Mouse (Mus musculus) heart, embryonic 11.5 days (tissue): Measurements from ENCODE around the gene Hist1h2bl. TPM values are rescaled to one million over a fixed set of nuclear protein-coding genes. Genes with fewer than 3 reads are reported as not detected.
A peak's percentile ranks its signal among the peaks of the same experiment; 100 is the strongest.
"Not testable (repeated sequence)": the region's sequence is repeated elsewhere in the genome, so short reads cannot be mapped to it uniquely, and the experiment has no call there.

ENCODE experiments used
- ATAC-seq: fragments of 200-750 bp; cut with Nextera tagmentation; replicated peaks from 2 replicates; pipeline ENCODE4 v1.8.0; 2017; ENCODE audit warnings: moderate library complexity; ENCODE audit not compliant: insufficient number of reproducible peaks, low FRiP score, low TSS enrichment
- H3K27ac ChIP-seq: fragments of 300-500 bp; sonication (generic); 2 replicates; pipeline ENCODE4 v1.5.1; 2014; ENCODE audit warnings: mild to moderate bottlenecking, low read depth, low read length
- H3K27me3 ChIP-seq: fragments of 300-500 bp; sonication (generic); 2 replicates; pipeline ENCODE4 v1.6.1; 2014; ENCODE audit warnings: mild to moderate bottlenecking, low read length, mixed read lengths; ENCODE audit not compliant: control insufficient read depth, insufficient read depth
- H3K36me3 ChIP-seq: fragments of 300-500 bp; sonication (generic); 2 replicates; pipeline ENCODE4 v1.6.1; 2014; ENCODE audit warnings: mild to moderate bottlenecking, low read length, moderate library complexity, mixed read lengths; ENCODE audit not compliant: control insufficient read depth, insufficient read depth
- H3K4me1 ChIP-seq: fragments of 300-500 bp; sonication (generic); 2 replicates; pipeline ENCODE4 v1.6.1; 2014; ENCODE audit warnings: low read length; ENCODE audit not compliant: control insufficient read depth, insufficient read depth
- H3K4me2 ChIP-seq: fragments of 300-500 bp; sonication (generic); 2 replicates; pipeline ENCODE4 v1.6.1; 2014; ENCODE audit warnings: mild to moderate bottlenecking, moderate library complexity
- H3K4me3 ChIP-seq: fragments of 300-500 bp; sonication (generic); 2 replicates; pipeline ENCODE4 v1.5.1; 2014; ENCODE audit warnings: low read depth, low read length
- H3K9ac ChIP-seq: fragments of 300-500 bp; sonication (generic); 2 replicates; pipeline ENCODE4 v1.6.1; 2014; ENCODE audit warnings: mild to moderate bottlenecking, low read depth, low read length, moderate library complexity
- H3K9me3 ChIP-seq: fragments of 300-500 bp; sonication (generic); replicated peaks from 2 replicates; pipeline ENCODE4 v1.6.1; 2016; ENCODE audit warnings: low read length; ENCODE audit not compliant: control insufficient read depth
- WGBS: fragments of 180-500 bp; shearing (Covaris S2); extraction: QIAGEN DNeasy Blood & Tissue Kit; methylation state at CpG from one replicate; pipeline ENCODE4 v1.1.7; 2014; ENCODE audit not compliant: insufficient replicate concordance; 5-methylcytosine and 5-hydroxymethylcytosine counted together
- polyA plus RNA-seq: library from polyadenylated mRNA; unstranded; fragments of >200 nt; fragmentation: Nextera tagmentation; extraction: Ambion mirVana; gene quantifications from 2 replicates; pipeline ENCODE4 v1.2.1, GENCODE M21; 2014

Gene Hist1h2bl
- polyA plus RNA-seq, 1 experiment from 2014 or later, result not detected

GRCm38 (mm10) chr13:21716540-21717391 is 823 bp upstream of the Hist1h2bl start:
- under 1% methylated on average over 9 of the region's 38 CpGs for WGBS
- ATAC-seq, result 0 out of 2 replicates have a peak, but pooled peaks have one; percentile 6

GRCm38 (mm10) chr13:21715131-21715863 is 646 bp downstream of the Hist1h2bl start:
- no peak for ATAC-seq
- under 1% methylated on average over 22 of the region's 22 CpGs for WGBS

More at GRCm38 (mm10) chr13:21716540-21717391, 823 bp upstream of the Hist1h2bl start:
- not testable (repeated sequence) for H3K9me3 ChIP-seq, H3K27me3 ChIP-seq, H3K36me3 ChIP-seq
- Histone ChIP-seq H3K9ac (peak overlapping the region; percentile 85), H3K4me1 (peaks cover 13% of the 10 kb centered on the region), H3K27ac (peak overlapping the region; percentile 96), H3K4me3 (peak overlapping the region; percentile 49), H3K4me2 (peak overlapping the region; percentile 87)

GRCm38 (mm10) chr13:21714725-21715124 is 1.2 kb downstream of the Hist1h2bl start:
- peak overlapping the region; percentile 49 for H3K4me3 ChIP-seq
- H3K27ac ChIP-seq, result peak overlapping the region; percentile 96
- no peak for ATAC-seq
- H3K4me2 ChIP-seq, result peak overlapping the region; percentile 87
- peaks cover 5% of the 10 kb centered on the region for H3K4me1 ChIP-seq
- under 1% methylated on average over 7 of the region's 7 CpGs for WGBS
- H3K27me3 ChIP-seq, result no peaks in the 10 kb centered on the region
- peak overlapping the region; percentile 81 for H3K9ac ChIP-seq
- H3K9me3 ChIP-seq, result no peaks in the 10 kb centered on the region
- H3K36me3 ChIP-seq, result no peaks in the 10 kb centered on the region

More at GRCm38 (mm10) chr13:21715131-21715863, 646 bp downstream of the Hist1h2bl start:
- Histone ChIP-seq H3K4me3 (peak overlapping the region; percentile 49), H3K36me3 (no peaks in the 10 kb centered on the region), H3K27me3 (no peaks in the 10 kb centered on the region), H3K4me1 (peaks cover 7% of the 10 kb centered on the region), H3K9ac (peak overlapping the region; percentile 81), H3K27ac (peak overlapping the region; percentile 96), H3K4me2 (peak overlapping the region; percentile 87), H3K9me3 (no peaks in the 10 kb centered on the region)

GRCm38 (mm10) chr13:21711698-21712097 is 4.2 kb downstream of the Hist1h2bl start:
- Histone ChIP-seq H3K36me3 (no peaks in the 10 kb centered on the region), H3K27me3 (no peaks in the 10 kb centered on the region), H3K27ac (no peak overlapping the region), H3K4me3 (peak overlapping the region; percentile 76), H3K9me3 (no peaks in the 10 kb centered on the region), H3K9ac (peak overlapping the region; percentile 71; the same call in 1 of the 2 replicates), H3K4me2 (peak overlapping the region; percentile 76), H3K4me1 (peaks cover 5% of the 10 kb centered on the region)
- WGBS, result 29% methylated on average over 4 of the region's 4 CpGs
- ATAC-seq, result no peak

GRCm38 (mm10) chr13:21710821-21711525 is 5.0 kb downstream of the Hist1h2bl start:
- peaks cover 5% of the 10 kb centered on the region for H3K4me1 ChIP-seq
- peak overlapping the region; percentile 76 for H3K4me3 ChIP-seq
- H3K9ac ChIP-seq, result peak overlapping the region; percentile 71
- no peaks in the 10 kb centered on the region for H3K9me3 ChIP-seq
- H3K36me3 ChIP-seq, result no peaks in the 10 kb centered on the region
- peak overlapping the region; percentile 41; the same call in 1 of the 2 replicates for H3K27ac ChIP-seq
- H3K27me3 ChIP-seq, result no peaks in the 10 kb centered on the region
- peak; percentile 79 for ATAC-seq
- WGBS, result 3% methylated on average over 22 of the region's 22 CpGs
- H3K4me2 ChIP-seq, result peak overlapping the region; percentile 76

GRCm38 (mm10) chr13:21710031-21710711 is 5.8 kb downstream of the Hist1h2bl start:
- Histone ChIP-seq H3K9ac (peak overlapping the region; percentile 79), H3K27ac (peak overlapping the region; percentile 75), H3K9me3 (no peaks in the 10 kb centered on the region), H3K4me1 (peaks cover 3% of the 10 kb centered on the region), H3K36me3 (no peaks in the 10 kb centered on the region), H3K4me2 (peak overlapping the region; percentile 44), H3K27me3 (no peaks in the 10 kb centered on the region), H3K4me3 (peak overlapping the region; percentile 76)
- peak; percentile 84 for ATAC-seq
- under 1% methylated on average over 32 of the region's 32 CpGs for WGBS

GRCm38 (mm10) chr13:21706669-21707068 is 9.3 kb downstream of the Hist1h2bl start:
- Histone ChIP-seq H3K9me3 (no peaks in the 10 kb centered on the region), H3K9ac (no peak overlapping the region), H3K4me2 (no peak overlapping the region), H3K36me3 (no peaks in the 10 kb centered on the region), H3K4me1 (no peaks in the 10 kb centered on the region; the same call in 1 of the 2 replicates), H3K27me3 (no peaks in the 10 kb centered on the region), H3K4me3 (no peak overlapping the region), H3K27ac (no peak overlapping the region)
- 71% methylated on average over 4 of the region's 4 CpGs for WGBS
- ATAC-seq, result no peak

GRCm38 (mm10) chr13:21697811-21698210 is 18.1 kb downstream of the Hist1h2bl start, which contains the start of gene Olfr1359:
Olfr1359 (plus strand) TSS chr13:21698111.
- H3K36me3 ChIP-seq, result no peaks in the 10 kb centered on the region
- H3K4me1 ChIP-seq, result no peaks in the 10 kb centered on the region
- H3K27me3 ChIP-seq, result no peaks in the 10 kb centered on the region
- no peak within 1 kb of the TSS for H3K4me2 ChIP-seq
- no peak for ATAC-seq
- H3K27ac ChIP-seq, result no peak within 1 kb of the TSS
- no peak within 1 kb of the TSS for H3K4me3 ChIP-seq
- H3K9me3 ChIP-seq, result no peaks in the 10 kb centered on the region
- H3K9ac ChIP-seq, result no peak within 1 kb of the TSS
